Mouse (Mus musculus): Measurements from ENCODE around the gene Cdkal1.

DNA sequence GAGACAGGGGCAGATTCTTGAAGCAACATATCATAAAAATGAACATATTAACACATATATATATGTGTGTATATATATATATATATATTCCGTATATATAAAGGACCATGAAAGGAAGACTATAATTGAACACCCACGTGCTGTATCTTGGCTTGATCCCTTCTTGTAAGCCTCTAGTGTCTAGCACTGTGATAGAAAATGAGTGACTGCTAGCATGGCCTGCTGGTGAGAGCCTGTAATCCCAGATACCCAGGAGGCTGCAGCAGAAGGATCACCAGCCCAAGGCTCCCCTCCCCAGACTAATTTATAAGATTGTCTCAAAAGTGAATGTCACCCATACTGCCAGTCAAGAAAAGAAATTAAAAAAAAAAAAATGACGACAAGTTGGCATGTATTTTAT lies 158.2 kb downstream of the Cdkal1 start:
- TF ChIP-seq HCFC1 (IDR thresholded peaks at IDR 0.05; ENCODE audit: borderline replicate concordance, insufficient read depth, low read length) (no peak), ZC3H11A (IDR thresholded peaks at IDR 0.05; ENCODE audit: borderline replicate concordance, low read depth, low read length) (no peak), CHD2 (IDR thresholded peaks at IDR 0.05; ENCODE audit: low read depth, low read length) (no peak)

Measured in ES-E14 (cell line).